In the genomic region with DNA sequence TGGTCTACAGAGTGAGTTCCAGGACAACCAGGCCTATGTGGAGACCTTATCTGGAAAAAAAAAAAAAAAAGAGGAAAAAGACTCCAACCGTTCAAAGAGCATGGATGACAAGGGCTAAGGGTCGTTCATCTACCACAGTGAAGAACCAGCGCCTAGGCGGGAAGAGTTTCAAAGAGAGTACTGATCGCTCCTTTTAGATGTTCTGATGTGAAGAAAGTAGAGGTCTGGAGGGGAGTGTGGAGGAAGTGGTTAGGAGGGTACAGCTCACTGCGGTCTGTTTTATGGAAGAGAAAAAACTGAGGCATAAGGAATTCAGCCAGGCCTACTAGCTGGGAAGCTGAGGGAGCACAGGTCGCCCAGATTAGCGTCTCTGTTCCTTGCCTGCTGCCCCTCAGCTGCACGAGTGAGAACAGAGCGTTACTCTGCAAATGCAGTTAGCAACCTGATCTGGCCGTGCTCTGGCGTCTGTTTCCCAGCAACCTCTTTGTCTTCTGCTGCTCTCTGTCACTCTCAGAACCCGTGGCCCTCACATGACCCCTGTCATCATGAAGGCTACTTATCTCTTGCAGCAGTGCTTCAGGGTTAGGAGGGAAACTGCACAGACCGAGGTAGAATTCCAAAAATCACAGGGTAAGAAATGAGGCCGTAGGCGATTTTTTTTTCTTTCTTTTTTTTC, we compare ENCODE assay signal across 9 mouse cellular contexts. TPM values are rescaled to one million over a fixed set of nuclear protein-coding genes. Genes with fewer than 3 reads are reported as not detected.
A peak's percentile ranks its signal among the peaks of the same experiment; 100 is the strongest.
DNase-seq lines count a peak whose midpoint lies in the region; ATAC-seq and TF ChIP-seq lines count a peak whose summit lies in the region.
"Had no signal": no experiment of that assay in that cellular context is flagged by ENCODE, and none has a peak within 500 bp of the region (broad histone marks: within the 10 kb centered on the region; RNA-seq: fewer than 3 reads in every experiment).

No protein-coding gene starts in this region.

- H3K9me3 ChIP-seq in kidney, embryonic 15.5 days (replicated peaks), result no peaks in the 10 kb centered on the region
- 0 out of 2 replicates have a peak, but pooled peaks cover 5% of the 10 kb centered on the region for H3K9me3 ChIP-seq in forebrain, embryonic 12.5 days
- H3K9me3 ChIP-seq in hindbrain, postnatal 0 days (ENCODE audit: low read length), result peaks cover 5% of the 10 kb centered on the region; the same call in 1 of the 2 replicates

- no peak; the same call in 1 of the 2 replicates for TF ChIP-seq CTCF in hindbrain, postnatal 0 days (IDR thresholded peaks at IDR 0.05; ENCODE audit: low read depth)

- no peak overlapping the region for H3K4me3 ChIP-seq in kidney, embryonic 15.5 days (replicated peaks)
- H3K4me3 ChIP-seq in forebrain, embryonic 12.5 days (replicated peaks), result no peak overlapping the region
- H3K4me3 ChIP-seq in hindbrain, postnatal 0 days (ENCODE audit: low read length), result no peak overlapping the region

- H3K4me1 ChIP-seq in kidney, embryonic 15.5 days, result peaks cover 15% of the 10 kb centered on the region
- H3K4me1 ChIP-seq in forebrain, embryonic 12.5 days, result peaks cover 8% of the 10 kb centered on the region
- no peaks in the 10 kb centered on the region for H3K4me1 ChIP-seq in hindbrain, postnatal 0 days (ENCODE audit: insufficient read depth, low read length)

- ATAC-seq in kidney, embryonic 15.5 days (replicated peaks; ENCODE audit: low FRiP score), result peak; percentile 79
- 0 out of 2 replicates have a peak, but pooled peaks have one; percentile 44 for ATAC-seq in forebrain, embryonic 12.5 days (ENCODE audit: low FRiP score)
- ATAC-seq in hindbrain, postnatal 0 days, result peak; percentile 53; the same call in 1 of the 2 replicates

- no peaks in the 10 kb centered on the region for H3K27me3 ChIP-seq in kidney, embryonic 15.5 days
- no peaks in the 10 kb centered on the region for H3K27me3 ChIP-seq in forebrain, embryonic 12.5 days
- H3K27me3 ChIP-seq in hindbrain, postnatal 0 days (ENCODE audit: insufficient read depth, low read length), result no peaks in the 10 kb centered on the region
- H3K27me3 ChIP-seq: CH12.LX had no signal

- 19% methylated on average over 16 of the region's 16 CpGs for WGBS in kidney, embryonic 15.5 days
- 28% methylated on average over 16 of the region's 16 CpGs for WGBS in forebrain, embryonic 12.5 days
- WGBS in hindbrain, postnatal 0 days, result 24% methylated on average over 16 of the region's 16 CpGs

- H3K9ac ChIP-seq in kidney, embryonic 15.5 days, result no peak overlapping the region
- H3K9ac ChIP-seq in forebrain, embryonic 12.5 days, result no peak overlapping the region
- H3K9ac ChIP-seq in hindbrain, postnatal 0 days (replicated peaks; ENCODE audit: low read length), result no peak overlapping the region

- H3K4me2 ChIP-seq in kidney, embryonic 15.5 days, result peak overlapping the region; percentile 24
- H3K4me2 ChIP-seq in forebrain, embryonic 12.5 days, result 0 out of 2 replicates have a peak overlapping the region, but pooled peaks have one; percentile 13
- no peak overlapping the region for H3K4me2 ChIP-seq in hindbrain, postnatal 0 days (ENCODE audit: low read depth, low read length)

- peak overlapping the region; percentile 45; the same call in 1 of the 2 replicates for H3K27ac ChIP-seq in kidney, embryonic 15.5 days
- 0 out of 2 replicates have a peak overlapping the region, but pooled peaks have one; percentile 20 for H3K27ac ChIP-seq in forebrain, embryonic 12.5 days
- H3K27ac ChIP-seq in hindbrain, postnatal 0 days, result no peak overlapping the region

- no peak for DNase-seq in kidney, postnatal 25 days
- peak; percentile 33 for DNase-seq in hindbrain, postnatal 0 days (ENCODE audit: low spot score)
- peak; percentile 79 for DNase-seq in neural tube, embryonic 10.5 days (ENCODE audit: extremely low spot score, low spot score)
- DNase-seq in right cerebral cortex, adult 2 months (ENCODE audit: low spot score in 2 of 2), result no peak
- no peak for DNase-seq in natural killer cell, adult 2 months (ENCODE audit: low spot score in 2 of 2)
- no peak for DNase-seq in layer of hippocampus, postnatal 25 days (ENCODE audit: extremely low spot score in 1 of 2, low spot score in 1 of 2)

- peaks cover 4% of the 10 kb centered on the region; the same call in 1 of the 2 replicates for H3K36me3 ChIP-seq in kidney, embryonic 15.5 days
- H3K36me3 ChIP-seq in forebrain, embryonic 12.5 days (replicated peaks), result no peaks in the 10 kb centered on the region
- H3K36me3 ChIP-seq in hindbrain, postnatal 0 days (ENCODE audit: insufficient read depth, low read length), result no peaks in the 10 kb centered on the region

RNA-seq across cellular contexts. Expression of a gene that starts 42.7 kb away (rescaled TPM):
- polyA plus RNA-seq in kidney, embryonic 15.5 days (2015; fragmentation: Nextera tagmentation; extraction: Ambion mirVana), result 151 and 159 TPM in 2 replicates
- 156 and 160 TPM in 2 replicates for polyA plus RNA-seq in forebrain, embryonic 12.5 days (2016; fragmentation: Nextera tagmentation; extraction: Ambion mirVana)
- total RNA-seq in hindbrain, postnatal 0 days (2014; rRNA removed), result 61.4 and 63.9 TPM in 2 replicates
- polyA plus RNA-seq in hindbrain, postnatal 0 days (2015; fragmentation: Nextera tagmentation; extraction: Ambion mirVana), result 168 and 179 TPM in 2 replicates
- total RNA-seq in layer of hippocampus, postnatal 25 days (2021), result 10 to 100 TPM; 61.7 to 71.3 TPM

Comparison
In these comparisons a context has a peak if more than half of its experiments do, and no peak if none do; other contexts are left out.
1. DNase-seq: peak in hindbrain, postnatal 0 days (single experiment) and neural tube, embryonic 10.5 days (single experiment); none in kidney, postnatal 25 days (0 of 2), right cerebral cortex, adult 2 months (0 of 2), natural killer cell, adult 2 months (0 of 2) and layer of hippocampus, postnatal 25 days (0 of 2).
2. Peak in every context shown above with its lines, with median percentiles within 50 percentile points of each other: ATAC-seq.